Comparison of ENCODE assay signal across 7 mouse cellular contexts in genomic region chr2:113847678-113848244, GRCm38 (mm10). TPM values are rescaled to one million over a fixed set of nuclear protein-coding genes. Genes with fewer than 3 reads are reported as not detected.
DNase-seq lines count a peak whose midpoint lies in the region; ATAC-seq and TF ChIP-seq lines count a peak whose summit lies in the region.

No protein-coding gene starts in this region.

- peaks cover 7% of the 10 kb centered on the region; the same call in 1 of the 2 replicates for H3K4me1 ChIP-seq in lung, embryonic 14.5 days (ENCODE audit: insufficient read depth)
- H3K4me1 ChIP-seq in bone marrow, adult 2 months (ENCODE audit: control insufficient read depth, insufficient read depth, low read length): no peaks in the 10 kb centered on the region; the same call in 1 of the 2 replicates
- peaks cover 33% of the 10 kb centered on the region for H3K4me1 ChIP-seq in forebrain, embryonic 15.5 days
- peaks cover 16% of the 10 kb centered on the region for H3K4me1 ChIP-seq in limb, embryonic 14.5 days (ENCODE audit: control insufficient read depth, insufficient read depth, low read length)
- peaks cover 2% of the 10 kb centered on the region; the same call in 1 of the 2 replicates for H3K4me1 ChIP-seq in small intestine, adult 2 months (ENCODE audit: control insufficient read depth, insufficient read depth, insufficient read length, low read length)

- H3K4me2 ChIP-seq in lung, embryonic 14.5 days: peak overlapping the region; percentile 83
- peak overlapping the region; percentile 94 for H3K4me2 ChIP-seq in forebrain, embryonic 15.5 days (replicated peaks)
- H3K4me2 ChIP-seq in limb, embryonic 14.5 days (replicated peaks; ENCODE audit: low read depth, low read length, severe bottlenecking): peak overlapping the region; percentile 79

- peak; percentile 28; the same call in 1 of the 2 replicates for ATAC-seq in lung, embryonic 14.5 days (ENCODE audit: insufficient read depth)
- ATAC-seq in forebrain, embryonic 15.5 days (replicated peaks): no peak
- ATAC-seq in limb, embryonic 14.5 days (ENCODE audit: low FRiP score, low read depth): no peak

- H3K27ac ChIP-seq in lung, embryonic 14.5 days (ENCODE audit: low read depth): peak overlapping the region; percentile 92
- H3K27ac ChIP-seq in bone marrow, adult 2 months (ENCODE audit: control insufficient read depth, insufficient read depth, low read depth, low read length, poor library complexity): peak overlapping the region; percentile 94
- H3K27ac ChIP-seq in forebrain, embryonic 15.5 days (replicated peaks): peak overlapping the region; percentile 78; the same call in 1 of the 2 replicates
- H3K27ac ChIP-seq in limb, embryonic 14.5 days (replicated peaks; ENCODE audit: low read depth, low read length): peak overlapping the region; percentile 53
- H3K27ac ChIP-seq in small intestine, adult 2 months (ENCODE audit: insufficient read depth, low read depth, low read length): peak overlapping the region; percentile 94

- no peaks in the 10 kb centered on the region for H3K27me3 ChIP-seq in lung, embryonic 14.5 days (ENCODE audit: insufficient read depth, low read length)
- H3K27me3 ChIP-seq in forebrain, embryonic 15.5 days: no peaks in the 10 kb centered on the region
- no peaks in the 10 kb centered on the region for H3K27me3 ChIP-seq in limb, embryonic 14.5 days (ENCODE audit: control insufficient read depth, insufficient read depth, low read length)
- H3K27me3 ChIP-seq in small intestine, adult 2 months (ENCODE audit: control insufficient read depth, insufficient read depth, low read length): no peaks in the 10 kb centered on the region

- H3K36me3 ChIP-seq in lung, embryonic 14.5 days (ENCODE audit: insufficient read depth): peaks cover 22% of the 10 kb centered on the region
- no peaks in the 10 kb centered on the region for H3K36me3 ChIP-seq in forebrain, embryonic 15.5 days
- H3K36me3 ChIP-seq in limb, embryonic 14.5 days (ENCODE audit: control insufficient read depth, insufficient read depth, low read length): peaks cover 8% of the 10 kb centered on the region
- H3K36me3 ChIP-seq in small intestine, adult 2 months (ENCODE audit: control insufficient read depth, insufficient read depth, low read length): 0 out of 2 replicates have a peak, but pooled peaks cover 4% of the 10 kb centered on the region

- WGBS in lung, embryonic 14.5 days: under 1% methylated on average over 24 of the region's 24 CpGs
- WGBS in bone marrow, adult 2 months: under 1% methylated on average over 24 of the region's 24 CpGs
- under 1% methylated on average over 24 of the region's 24 CpGs for WGBS in forebrain, embryonic 15.5 days
- under 1% methylated on average over 24 of the region's 24 CpGs for WGBS in limb, embryonic 14.5 days
- WGBS in small intestine, adult 2 months: under 1% methylated on average over 24 of the region's 24 CpGs

- peak overlapping the region; percentile 89 for H3K4me3 ChIP-seq in lung, embryonic 14.5 days (ENCODE audit: low read depth, low read length)
- peak overlapping the region; percentile 81 for H3K4me3 ChIP-seq in bone marrow, adult 2 months (replicated peaks; ENCODE audit: control insufficient read depth, low read depth, low read length)
- peak overlapping the region; percentile 79 for H3K4me3 ChIP-seq in forebrain, embryonic 15.5 days
- H3K4me3 ChIP-seq in limb, embryonic 14.5 days (replicated peaks; ENCODE audit: low read length): peak overlapping the region; percentile 62
- H3K4me3 ChIP-seq in small intestine, adult 2 months (ENCODE audit: low read depth, low read length): peak overlapping the region; percentile 95

- H3K9ac ChIP-seq in lung, embryonic 14.5 days: peak overlapping the region; percentile 81
- peak overlapping the region; percentile 60 for H3K9ac ChIP-seq in forebrain, embryonic 15.5 days (replicated peaks)
- peak overlapping the region; percentile 63 for H3K9ac ChIP-seq in limb, embryonic 14.5 days (ENCODE audit: low read depth, low read length, severe bottlenecking)

- DNase-seq in lung, embryonic 14.5 days: peak; percentile 12
- no peak for DNase-seq in lung, postnatal 10 days
- no peak for DNase-seq in limb, embryonic 14.5 days (ENCODE audit: low spot score)
- no peak for DNase-seq in frontal cortex, postnatal 36 days (ENCODE audit: low spot score in 2 of 2)

- TF ChIP-seq POLR2A in bone marrow, adult 2 months (IDR thresholded peaks at IDR 0.05; ENCODE audit: borderline replicate concordance, control insufficient read depth, low read depth, low read length): no peak
- no peak for TF ChIP-seq POLR2A in limb, embryonic 14.5 days (IDR thresholded peaks at IDR 0.05; ENCODE audit: borderline replicate concordance, extremely low read depth, insufficient read depth, insufficient read length)
- no peak for TF ChIP-seq POLR2A in small intestine, adult 2 months (IDR thresholded peaks at IDR 0.05; ENCODE audit: low read depth, low read length)

- no peak for TF ChIP-seq CTCF in lung, embryonic 14.5 days (IDR thresholded peaks at IDR 0.05; ENCODE audit: low read depth)
- no peak for TF ChIP-seq CTCF in bone marrow, adult 2 months (IDR thresholded peaks at IDR 0.05; ENCODE audit: control insufficient read depth, insufficient read depth, low read length)
- TF ChIP-seq CTCF in small intestine, adult 2 months (IDR thresholded peaks at IDR 0.05; ENCODE audit: extremely low read depth, insufficient read length, insufficient replicate concordance, low read depth, low read length): no peak

- H3K9me3 ChIP-seq in lung, embryonic 14.5 days (ENCODE audit: low read depth, low read length): no peaks in the 10 kb centered on the region
- no peaks in the 10 kb centered on the region for H3K9me3 ChIP-seq in forebrain, embryonic 15.5 days
- no peaks in the 10 kb centered on the region for H3K9me3 ChIP-seq in limb, embryonic 14.5 days (ENCODE audit: control insufficient read depth, low read length)

RNA-seq across cellular contexts. Expression of gene Arhgap11a, which starts 0.7 kb away (rescaled TPM):
- 5.2 and 6.0 TPM in 2 replicates for polyA plus RNA-seq in lung, embryonic 14.5 days (2014; fragmentation: Nextera tagmentation; extraction: Ambion mirVana)
- polyA plus RNA-seq in bone marrow, adult 2 months (2011; ENCODE audit: insufficient read depth, insufficient read length, low replicate concordance, missing spikeins): 29.3 and 36.6 TPM in 2 replicates
- 31.3 and 34.2 TPM in 2 replicates for polyA plus RNA-seq in forebrain, embryonic 15.5 days (2015; fragmentation: Nextera tagmentation; extraction: Ambion mirVana)
- 17.0 and 23.5 TPM in 2 replicates for polyA plus RNA-seq in limb, embryonic 14.5 days (2012; rRNA removed)
- polyA plus RNA-seq in limb, embryonic 14.5 days (2014; fragmentation: Nextera tagmentation; extraction: Ambion mirVana): 4.2 and 4.6 TPM in 2 replicates
- polyA plus RNA-seq in small intestine, adult 2 months (2012; rRNA removed): 0.74 and 2.7 TPM in 2 replicates

RNA-seq across cellular contexts. Expression of gene Scg5, which starts 18.8 kb away (rescaled TPM):
- 0.30 and 0.57 TPM in 2 replicates for polyA plus RNA-seq in lung, embryonic 14.5 days (2014; fragmentation: Nextera tagmentation; extraction: Ambion mirVana)
- 2.1 TPM in 1 of 2 replicates, not detected in the other for polyA plus RNA-seq in bone marrow, adult 2 months (2011; ENCODE audit: insufficient read depth, insufficient read length, low replicate concordance, missing spikeins)
- 193 and 207 TPM in 2 replicates for polyA plus RNA-seq in forebrain, embryonic 15.5 days (2015; fragmentation: Nextera tagmentation; extraction: Ambion mirVana)
- 0.63 and 0.84 TPM in 2 replicates for polyA plus RNA-seq in limb, embryonic 14.5 days (2012; rRNA removed)
- 0.87 and 1.5 TPM in 2 replicates for polyA plus RNA-seq in limb, embryonic 14.5 days (2014; fragmentation: Nextera tagmentation; extraction: Ambion mirVana)
- polyA plus RNA-seq in small intestine, adult 2 months (2012; rRNA removed): 0.79 and 0.90 TPM in 2 replicates

Comparison
In these comparisons a context has a peak if more than half of its experiments do, and no peak if none do; other contexts are left out.
1. RNA of gene Scg5, which starts 18.8 kb away (polyA plus RNA-seq): 193 to 207 TPM in forebrain, embryonic 15.5 days; 2.1 TPM in bone marrow, adult 2 months, 0.63 to 1.5 TPM in limb, embryonic 14.5 days, 0.79 to 0.90 TPM in small intestine, adult 2 months and 0.30 to 0.57 TPM in lung, embryonic 14.5 days; every median in the first group is over 10 times any median in the second.
2. Peak in every context shown above with its lines, with median percentiles within 50 percentile points of each other: H3K27ac ChIP-seq, H3K4me2 ChIP-seq, H3K4me3 ChIP-seq and H3K9ac ChIP-seq.